In the genomic region with DNA sequence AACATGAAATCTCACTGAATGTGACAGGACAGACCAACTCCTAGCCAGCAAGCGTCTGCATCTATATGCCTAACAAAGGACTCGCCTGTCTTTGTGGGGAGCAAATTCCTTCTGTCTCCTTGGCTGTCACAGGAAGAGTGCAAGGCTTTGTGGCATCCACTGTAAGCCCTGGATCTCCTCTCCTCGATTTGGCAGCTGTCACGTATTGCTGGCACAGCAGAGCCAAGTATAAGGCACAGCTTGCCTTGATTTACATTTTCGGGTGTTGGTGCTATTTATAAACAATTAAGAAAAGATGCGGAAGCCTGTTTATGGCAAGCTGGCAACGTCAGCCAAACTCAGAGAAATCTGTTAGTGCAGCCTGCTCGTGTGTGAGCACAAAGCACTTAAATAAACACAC, we compare ENCODE assay signal across 8 mouse cellular contexts. TPM values are rescaled to one million over a fixed set of nuclear protein-coding genes. Genes with fewer than 3 reads are reported as not detected.
DNase-seq lines count a peak whose midpoint lies in the region; ATAC-seq lines count a peak whose summit lies in the region.

No protein-coding gene starts in this region.

- no peak for DNase-seq in heart, adult 9 months (ENCODE audit: low spot score in 2 of 2)
- no peak for DNase-seq in embryonic facial prominence, embryonic 11.5 days (ENCODE audit: low spot score)
- DNase-seq in testis, postnatal 14 days (ENCODE audit: low spot score): no peak
- DNase-seq in adrenal gland, postnatal 10 days: no peak
- DNase-seq in cerebellum, adult 9-10 months: no peak

- H3K27ac ChIP-seq in heart, embryonic 14.5 days (replicated peaks in 1 of 2; ENCODE audit: control insufficient read depth in 1 of 2, insufficient read depth in 1 of 2, low read depth in 2 of 2, low read length in 2 of 2): peak overlapping the region; percentile 81 to 100
- 0 out of 2 replicates have a peak overlapping the region, but pooled peaks have one; percentile 10 for H3K27ac ChIP-seq in embryonic facial prominence, embryonic 11.5 days (replicated peaks; ENCODE audit: low read depth, low read length)
- peak overlapping the region; percentile 81 for H3K27ac ChIP-seq in hindbrain, embryonic 15.5 days (replicated peaks)
- H3K27ac ChIP-seq in midbrain, embryonic 16.5 days (ENCODE audit: low read length): peak overlapping the region; percentile 69

- no peak overlapping the region for H3K4me3 ChIP-seq in heart, embryonic 14.5 days (ENCODE audit: control insufficient read depth in 1 of 2, insufficient read depth in 1 of 2, low read depth in 1 of 2, low read length in 2 of 2)
- H3K4me3 ChIP-seq in embryonic facial prominence, embryonic 11.5 days (ENCODE audit: low read depth, low read length): no peak overlapping the region
- no peak overlapping the region for H3K4me3 ChIP-seq in hindbrain, embryonic 15.5 days
- H3K4me3 ChIP-seq in midbrain, embryonic 16.5 days (ENCODE audit: low read depth, low read length): no peak overlapping the region

- no peaks in the 10 kb centered on the region for H3K27me3 ChIP-seq in heart, embryonic 14.5 days (ENCODE audit: control insufficient read depth, insufficient read depth, low read length)
- H3K27me3 ChIP-seq in embryonic facial prominence, embryonic 11.5 days (ENCODE audit: control insufficient read depth, insufficient read depth, low read length): no peaks in the 10 kb centered on the region
- no peaks in the 10 kb centered on the region for H3K27me3 ChIP-seq in hindbrain, embryonic 15.5 days
- no peaks in the 10 kb centered on the region for H3K27me3 ChIP-seq in midbrain, embryonic 16.5 days (ENCODE audit: control insufficient read depth, insufficient read depth, low read depth, low read length)

- H3K9me3 ChIP-seq in heart, embryonic 14.5 days (ENCODE audit: control insufficient read depth, low read length): no peaks in the 10 kb centered on the region
- no peaks in the 10 kb centered on the region for H3K9me3 ChIP-seq in embryonic facial prominence, embryonic 11.5 days (replicated peaks; ENCODE audit: control insufficient read depth, low read length)
- H3K9me3 ChIP-seq in hindbrain, embryonic 15.5 days: no peaks in the 10 kb centered on the region
- H3K9me3 ChIP-seq in midbrain, embryonic 16.5 days (replicated peaks; ENCODE audit: control insufficient read depth, low read length, poor library complexity, severe bottlenecking): no peaks in the 10 kb centered on the region

- peaks cover 72 to 94% of the 10 kb centered on the region in 2 experiments for H3K4me1 ChIP-seq in heart, embryonic 14.5 days (ENCODE audit: control insufficient read depth in 2 of 2, insufficient read depth in 2 of 2, low read length in 2 of 2)
- H3K4me1 ChIP-seq in embryonic facial prominence, embryonic 11.5 days (ENCODE audit: control insufficient read depth, insufficient read depth, low read length): peaks cover 9% of the 10 kb centered on the region
- peaks cover 78% of the 10 kb centered on the region for H3K4me1 ChIP-seq in hindbrain, embryonic 15.5 days (replicated peaks)
- H3K4me1 ChIP-seq in midbrain, embryonic 16.5 days (ENCODE audit: control insufficient read depth, insufficient read depth, low read length): peaks cover 48% of the 10 kb centered on the region

- H3K9ac ChIP-seq in heart, embryonic 14.5 days (ENCODE audit: low read length): peak overlapping the region; percentile 58
- no peak overlapping the region for H3K9ac ChIP-seq in embryonic facial prominence, embryonic 11.5 days (replicated peaks; ENCODE audit: low read length)
- 0 out of 2 replicates have a peak overlapping the region, but pooled peaks have one; percentile 1 for H3K9ac ChIP-seq in hindbrain, embryonic 15.5 days
- no peak overlapping the region for H3K9ac ChIP-seq in midbrain, embryonic 16.5 days (ENCODE audit: low read depth, low read length)

- 10% methylated on average over 8 of the region's 8 CpGs for WGBS in heart, embryonic 14.5 days
- 25% methylated on average over 8 of the region's 8 CpGs for WGBS in embryonic facial prominence, embryonic 11.5 days
- WGBS in hindbrain, embryonic 15.5 days: 9% methylated on average over 8 of the region's 8 CpGs
- WGBS in midbrain, embryonic 16.5 days: 17% methylated on average over 8 of the region's 8 CpGs

- H3K36me3 ChIP-seq in heart, embryonic 14.5 days (ENCODE audit: control insufficient read depth, insufficient read depth, low read length): 0 out of 2 replicates have a peak, but pooled peaks cover 5% of the 10 kb centered on the region
- H3K36me3 ChIP-seq in embryonic facial prominence, embryonic 11.5 days (replicated peaks; ENCODE audit: control insufficient read depth, insufficient read depth, low read depth, low read length): no peaks in the 10 kb centered on the region
- H3K36me3 ChIP-seq in hindbrain, embryonic 15.5 days: no peaks in the 10 kb centered on the region
- no peaks in the 10 kb centered on the region for H3K36me3 ChIP-seq in midbrain, embryonic 16.5 days (ENCODE audit: control insufficient read depth, insufficient read depth, low read length)

- ATAC-seq in heart, embryonic 14.5 days (ENCODE audit: insufficient number of reproducible peaks, insufficient read depth, low FRiP score, low read depth): no peak
- ATAC-seq in embryonic facial prominence, embryonic 11.5 days (replicated peaks; ENCODE audit: insufficient number of reproducible peaks, low FRiP score, low TSS enrichment, low read depth): no peak
- peak; percentile 28; the same call in 1 of the 2 replicates for ATAC-seq in hindbrain, embryonic 15.5 days (ENCODE audit: low FRiP score, low read depth)
- peak; percentile 23; the same call in 1 of the 2 replicates for ATAC-seq in midbrain, embryonic 16.5 days

- H3K4me2 ChIP-seq in heart, embryonic 14.5 days (ENCODE audit: low read length): peak overlapping the region; percentile 36; the same call in 1 of the 2 replicates
- H3K4me2 ChIP-seq in embryonic facial prominence, embryonic 11.5 days (ENCODE audit: low read depth, low read length): no peak overlapping the region
- H3K4me2 ChIP-seq in hindbrain, embryonic 15.5 days: no peak overlapping the region
- no peak overlapping the region for H3K4me2 ChIP-seq in midbrain, embryonic 16.5 days (ENCODE audit: low read length)

RNA-seq across cellular contexts. Expression of gene Afap1, which starts 25.3 kb away (rescaled TPM):
- 24.8 and 27.3 TPM in 2 replicates for polyA plus RNA-seq in heart, embryonic 14.5 days (2014; fragmentation: Nextera tagmentation; extraction: Ambion mirVana)
- 19.8 and 20.5 TPM in 2 replicates for polyA plus RNA-seq in embryonic facial prominence, embryonic 11.5 days (2014; fragmentation: Nextera tagmentation; extraction: Ambion mirVana)
- polyA plus RNA-seq in hindbrain, embryonic 15.5 days (2015; fragmentation: Nextera tagmentation; extraction: Ambion mirVana): 67.5 and 73.2 TPM in 2 replicates
- polyA plus RNA-seq in midbrain, embryonic 16.5 days (2015; fragmentation: Nextera tagmentation; extraction: Ambion mirVana): 61.2 and 65.6 TPM in 2 replicates
- 10 to 100 TPM; 24.2 to 30.6 TPM for total RNA-seq in adrenal gland, postnatal 10 days (2021)

Comparison
In these comparisons a context has a peak if more than half of its experiments do, and no peak if none do; other contexts are left out.
1. ATAC-seq: peak in hindbrain, embryonic 15.5 days (single experiment) and midbrain, embryonic 16.5 days (single experiment); none in heart, embryonic 14.5 days (single experiment) and embryonic facial prominence, embryonic 11.5 days (single experiment).
2. H3K27ac ChIP-seq: peak in every context shown above with its lines; median percentile 90 in heart, embryonic 14.5 days; 81 in hindbrain, embryonic 15.5 days; 69 in midbrain, embryonic 16.5 days; 10 in embryonic facial prominence, embryonic 11.5 days.
3. H3K9ac ChIP-seq: peak in heart, embryonic 14.5 days (single experiment) and hindbrain, embryonic 15.5 days (single experiment); none in embryonic facial prominence, embryonic 11.5 days (single experiment) and midbrain, embryonic 16.5 days (single experiment).